Mouse (Mus musculus) midbrain, embryonic 15.5 days (tissue): ENCODE data around the gene Cnnm1. TPM values are rescaled to one million over a fixed set of nuclear protein-coding genes. Genes with fewer than 3 reads are reported as not detected.
"Not testable (repeated sequence)": the region's sequence is repeated elsewhere in the genome, so short reads cannot be mapped to it uniquely, and the experiment has no call there.

ENCODE experiments used
- ATAC-seq: fragments of 200-750 bp; cut with Nextera tagmentation; replicated peaks from 2 replicates; pipeline ENCODE4 v1.8.0; 2017; ENCODE audit warnings: moderate TSS enrichment
- H3K27ac ChIP-seq: fragments of 300-500 bp; sonication (generic); 2 replicates; pipeline ENCODE4 v1.5.1; 2015; ENCODE audit warnings: mild to moderate bottlenecking, inconsistent platforms
- H3K27me3 ChIP-seq: fragments of 300-500 bp; sonication (generic); replicated peaks from 2 replicates; pipeline ENCODE4 v1.6.1; 2015; ENCODE audit warnings: inconsistent platforms
- H3K36me3 ChIP-seq: fragments of 300-500 bp; sonication (generic); replicated peaks from 2 replicates; pipeline ENCODE4 v1.6.1; 2015; ENCODE audit warnings: inconsistent platforms
- H3K4me1 ChIP-seq: fragments of 300-500 bp; sonication (generic); 2 replicates; pipeline ENCODE4 v1.6.1; 2015; ENCODE audit warnings: inconsistent platforms
- H3K4me2 ChIP-seq: fragments of 300-500 bp; sonication (generic); 2 replicates; pipeline ENCODE4 v1.6.1; 2015; ENCODE audit warnings: inconsistent platforms, mild to moderate bottlenecking, moderate library complexity
- H3K4me3 ChIP-seq: fragments of 300-500 bp; sonication (generic); 2 replicates; pipeline ENCODE4 v1.5.1; 2015; ENCODE audit warnings: mild to moderate bottlenecking, inconsistent platforms
- H3K9ac ChIP-seq: fragments of 300-500 bp; sonication (generic); 2 replicates; pipeline ENCODE4 v1.6.1; 2015; ENCODE audit warnings: mild to moderate bottlenecking, inconsistent platforms
- H3K9me3 ChIP-seq: fragments of 300-500 bp; sonication (generic); 2 replicates; pipeline ENCODE4 v1.6.1; 2016; ENCODE audit warnings: inconsistent platforms
- WGBS: fragments of 180-500 bp; shearing (Covaris S2); methylation state at CpG from one replicate; pipeline ENCODE4 v1.1.7; 2015; ENCODE audit warnings: mixed read lengths; 5-methylcytosine and 5-hydroxymethylcytosine counted together
- polyA plus RNA-seq: library from polyadenylated mRNA; unstranded; fragments of >200 nt; fragmentation: Nextera tagmentation; extraction: Ambion mirVana; gene quantifications from 2 replicates; pipeline ENCODE4 v1.2.1, GENCODE M21; 2015

The Cnnm1 gene
- polyA plus RNA-seq, 1 experiment from 2014 or later: 3.3 TPM

GRCm38 (mm10) chr19:43495846-43496245, 55.6 kb downstream of the Cnnm1 start:
- ATAC-seq: peak; percentile 38; the same call in 1 of the 2 replicates
- Histone ChIP-seq H3K4me2 (no peak overlapping the region), H3K4me3 (no peak overlapping the region), H3K27me3 (no peaks in the 10 kb centered on the region; the same call in 1 of the 2 replicates), H3K9me3 (no peaks in the 10 kb centered on the region), H3K4me1 (peaks cover 8% of the 10 kb centered on the region; the same call in 1 of the 2 replicates), H3K9ac (no peak overlapping the region), H3K27ac (no peak overlapping the region), H3K36me3 (peaks cover 16% of the 10 kb centered on the region; the same call in 1 of the 2 replicates)
- 23% methylated on average over 5 of the region's 5 CpGs for WGBS

- no peak overlapping the region for H3K27ac ChIP-seq
- H3K4me3 ChIP-seq: no peak overlapping the region
- H3K9ac ChIP-seq: no peak overlapping the region
- H3K4me1 ChIP-seq: peaks cover 8% of the 10 kb centered on the region; the same call in 1 of the 2 replicates
- peaks cover 24% of the 10 kb centered on the region; the same call in 1 of the 2 replicates for H3K36me3 ChIP-seq
- H3K4me2 ChIP-seq: no peak overlapping the region
- H3K9me3 ChIP-seq: no peaks in the 10 kb centered on the region
- no peak for ATAC-seq
- no peaks in the 10 kb centered on the region; the same call in 1 of the 2 replicates for H3K27me3 ChIP-seq
- 92% methylated on average over 7 of the region's 7 CpGs for WGBS
Observed at GRCm38 (mm10) chr19:43497440-43497839, 57.2 kb downstream of the Cnnm1 start.

- no peak overlapping the region for H3K27ac ChIP-seq
- H3K27me3 ChIP-seq: no peaks in the 10 kb centered on the region; the same call in 1 of the 2 replicates
- H3K9me3 ChIP-seq: no peaks in the 10 kb centered on the region
- no peak overlapping the region for H3K4me3 ChIP-seq
- no peak for ATAC-seq
- no peak overlapping the region for H3K4me2 ChIP-seq
- H3K36me3 ChIP-seq: peaks cover 30% of the 10 kb centered on the region; the same call in 1 of the 2 replicates
- WGBS: 92% methylated on average over 7 of the region's 7 CpGs
- H3K4me1 ChIP-seq: peaks cover 8% of the 10 kb centered on the region; the same call in 1 of the 2 replicates
- no peak overlapping the region for H3K9ac ChIP-seq
Observed at GRCm38 (mm10) chr19:43498874-43499273, 58.6 kb downstream of the Cnnm1 start.

- Histone ChIP-seq H3K4me2 (no peak overlapping the region), H3K36me3 (peaks cover 43% of the 10 kb centered on the region; the same call in 1 of the 2 replicates)
Observed at GRCm38 (mm10) chr19:43502630-43503029, 62.4 kb downstream of the Cnnm1 start.

GRCm38 (mm10) chr19:43503593-43503992, 63.4 kb downstream of the Cnnm1 start:
- H3K36me3 ChIP-seq: peaks cover 43% of the 10 kb centered on the region; the same call in 1 of the 2 replicates
- H3K4me3 ChIP-seq, H3K4me2 ChIP-seq, H3K27me3 ChIP-seq, H3K9me3 ChIP-seq, H3K27ac ChIP-seq, H3K4me1 ChIP-seq, H3K9ac ChIP-seq, ATAC-seq: not testable (repeated sequence)
- WGBS: 93% methylated on average over 8 of the region's 9 CpGs

More at GRCm38 (mm10) chr19:43502630-43503029, 62.4 kb downstream of the Cnnm1 start:
- Histone ChIP-seq H3K27ac (no peak overlapping the region), H3K4me3 (no peak overlapping the region), H3K27me3 (no peaks in the 10 kb centered on the region), H3K9me3 (no peaks in the 10 kb centered on the region), H3K4me1 (no peaks in the 10 kb centered on the region), H3K9ac (no peak overlapping the region)
- WGBS: 79% methylated on average over 11 of the region's 11 CpGs
- ATAC-seq: no peak

GRCm38 (mm10) chr19:43505441-43505840, 65.2 kb downstream of the Cnnm1 start:
- Histone ChIP-seq H3K4me1 (no peaks in the 10 kb centered on the region), H3K4me3 (no peak overlapping the region), H3K36me3 (peaks cover 33% of the 10 kb centered on the region; the same call in 1 of the 2 replicates), H3K9ac (no peak overlapping the region), H3K27ac (no peak overlapping the region), H3K4me2 (no peak overlapping the region), H3K27me3 (no peaks in the 10 kb centered on the region), H3K9me3 (no peaks in the 10 kb centered on the region)
- no peak for ATAC-seq
- 90% methylated on average over 12 of the region's 12 CpGs for WGBS

- no peaks in the 10 kb centered on the region for H3K4me1 ChIP-seq
- no peak overlapping the region for H3K27ac ChIP-seq
- peaks cover 17% of the 10 kb centered on the region; the same call in 1 of the 2 replicates for H3K36me3 ChIP-seq
- H3K4me2 ChIP-seq: no peak overlapping the region
- no peak for ATAC-seq
- no peaks in the 10 kb centered on the region for H3K27me3 ChIP-seq
- no peak overlapping the region for H3K4me3 ChIP-seq
- 92% methylated on average over 14 of the region's 14 CpGs for WGBS
- no peaks in the 10 kb centered on the region for H3K9me3 ChIP-seq
- H3K9ac ChIP-seq: no peak overlapping the region
Observed at GRCm38 (mm10) chr19:43510436-43511220, 70.4 kb downstream of the Cnnm1 start.

- Histone ChIP-seq H3K27me3 (no peaks in the 10 kb centered on the region), H3K4me2 (no peak overlapping the region), H3K27ac (no peak overlapping the region), H3K4me1 (no peaks in the 10 kb centered on the region), H3K4me3 (no peak overlapping the region), H3K9me3 (no peaks in the 10 kb centered on the region), H3K9ac (no peak overlapping the region), H3K36me3 (peaks cover 15% of the 10 kb centered on the region; the same call in 1 of the 2 replicates)
- WGBS: 87% methylated on average over 22 of the region's 22 CpGs
- ATAC-seq: no peak
Observed at GRCm38 (mm10) chr19:43511621-43512620, 71.7 kb downstream of the Cnnm1 start.

GRCm38 (mm10) chr19:43513874-43514273, 73.6 kb downstream of the Cnnm1 start:
- Histone ChIP-seq H3K27me3 (no peaks in the 10 kb centered on the region), H3K36me3 (peaks cover 11% of the 10 kb centered on the region; the same call in 1 of the 2 replicates), H3K4me1 (0 out of 2 replicates have a peak, but pooled peaks cover 4% of the 10 kb centered on the region), H3K9me3 (no peaks in the 10 kb centered on the region), H3K4me2 (no peak overlapping the region), H3K9ac (no peak overlapping the region), H3K27ac (no peak overlapping the region), H3K4me3 (no peak overlapping the region)
- ATAC-seq: no peak
- WGBS: 95% methylated on average over 8 of the region's 8 CpGs

GRCm38 (mm10) chr19:43515668-43516396, 75.6 kb downstream of the Cnnm1 start:
- no peaks in the 10 kb centered on the region for H3K9me3 ChIP-seq
- no peak for ATAC-seq
- H3K36me3 ChIP-seq: peaks cover 9% of the 10 kb centered on the region; the same call in 1 of the 2 replicates
- H3K4me1 ChIP-seq: peaks cover 10% of the 10 kb centered on the region
- no peak overlapping the region for H3K4me2 ChIP-seq
- no peak overlapping the region for H3K9ac ChIP-seq
- no peaks in the 10 kb centered on the region for H3K27me3 ChIP-seq
- no peak overlapping the region for H3K4me3 ChIP-seq
- no peak overlapping the region for H3K27ac ChIP-seq
- WGBS: 96% methylated on average over 23 of the region's 23 CpGs

- Histone ChIP-seq H3K4me1 (peaks cover 16% of the 10 kb centered on the region), H3K27ac (no peak overlapping the region), H3K9ac (no peak overlapping the region), H3K4me3 (no peak overlapping the region), H3K4me2 (no peak overlapping the region), H3K9me3 (no peaks in the 10 kb centered on the region), H3K27me3 (no peaks in the 10 kb centered on the region), H3K36me3 (peaks cover 9% of the 10 kb centered on the region; the same call in 1 of the 2 replicates)
- ATAC-seq: no peak
- WGBS: 91% methylated on average over 14 of the region's 14 CpGs
Observed at GRCm38 (mm10) chr19:43516397-43517035, 76.3 kb downstream of the Cnnm1 start.
